Mouse (Mus musculus): ENCODE measurements around the gene Cdc40.

The Cdc40 gene

DNA sequence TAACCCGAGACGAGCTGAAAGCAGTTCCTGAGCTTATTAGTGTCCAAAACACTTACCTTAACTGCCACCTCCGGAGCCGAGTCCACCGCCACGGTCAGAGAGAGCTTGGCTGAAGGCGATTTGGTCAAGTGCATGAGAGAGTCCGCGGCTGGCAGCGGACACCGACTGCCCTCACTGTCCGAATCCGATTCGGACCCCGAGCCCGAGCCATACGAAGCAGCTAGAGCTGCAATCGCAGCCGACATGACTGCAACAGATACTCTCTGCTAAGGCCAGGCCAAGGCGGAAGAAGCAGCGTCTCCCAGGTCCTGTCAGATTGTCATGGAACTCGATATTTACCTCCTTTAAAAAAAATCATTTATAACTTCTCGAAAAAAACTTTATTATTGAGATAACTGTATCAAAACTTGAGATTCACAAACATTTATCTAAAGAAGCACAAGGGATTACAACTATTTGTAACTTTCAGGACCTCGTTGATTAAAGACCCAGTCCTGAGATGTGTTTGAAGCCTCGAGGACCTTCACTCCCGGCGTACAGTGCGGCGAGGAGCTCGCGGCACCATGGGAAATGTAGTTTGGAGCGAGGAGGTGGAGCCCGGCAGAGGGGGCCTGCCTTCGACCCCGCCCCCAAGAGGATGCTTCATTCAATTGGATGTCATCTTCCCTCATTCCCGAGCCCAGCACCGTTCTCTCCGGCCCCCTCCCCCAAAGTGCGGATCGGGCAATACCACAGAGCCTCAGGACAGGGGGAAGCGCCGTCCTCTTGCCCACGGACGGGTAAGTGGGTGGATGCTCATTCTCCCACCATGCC is at the start of gene Cdc40, which contains the start of gene Wasf1:
Gene Cdc40, minus strand, starts transcription at position 481 of the 813 bp plus-strand sequence.
Gene Wasf1, plus strand, starts transcription at position 645 of the 813 bp plus-strand sequence.
- peak; percentile 98 to 99 for DNase-seq

DNA sequence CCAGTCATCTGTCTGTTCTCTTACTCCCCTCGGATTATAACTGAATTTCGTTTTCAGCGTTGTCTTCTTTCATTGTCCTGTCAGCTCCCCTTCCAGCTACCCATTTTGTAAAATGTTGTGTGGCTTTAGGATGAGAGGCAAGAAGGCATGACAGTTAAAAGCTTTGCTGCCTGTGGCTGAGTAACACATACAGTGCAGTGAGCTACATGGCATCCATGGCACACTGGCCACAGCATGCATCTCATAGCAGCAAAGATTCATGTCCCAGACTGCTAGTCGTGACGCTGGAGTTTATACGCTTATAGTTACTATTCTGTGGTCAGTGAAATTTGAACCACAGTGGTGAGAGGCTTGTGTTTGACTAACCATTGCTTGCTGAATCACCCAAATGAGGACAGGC is 36.4 kb upstream of the Cdc40 start:
- DNase-seq = no peak

DNA sequence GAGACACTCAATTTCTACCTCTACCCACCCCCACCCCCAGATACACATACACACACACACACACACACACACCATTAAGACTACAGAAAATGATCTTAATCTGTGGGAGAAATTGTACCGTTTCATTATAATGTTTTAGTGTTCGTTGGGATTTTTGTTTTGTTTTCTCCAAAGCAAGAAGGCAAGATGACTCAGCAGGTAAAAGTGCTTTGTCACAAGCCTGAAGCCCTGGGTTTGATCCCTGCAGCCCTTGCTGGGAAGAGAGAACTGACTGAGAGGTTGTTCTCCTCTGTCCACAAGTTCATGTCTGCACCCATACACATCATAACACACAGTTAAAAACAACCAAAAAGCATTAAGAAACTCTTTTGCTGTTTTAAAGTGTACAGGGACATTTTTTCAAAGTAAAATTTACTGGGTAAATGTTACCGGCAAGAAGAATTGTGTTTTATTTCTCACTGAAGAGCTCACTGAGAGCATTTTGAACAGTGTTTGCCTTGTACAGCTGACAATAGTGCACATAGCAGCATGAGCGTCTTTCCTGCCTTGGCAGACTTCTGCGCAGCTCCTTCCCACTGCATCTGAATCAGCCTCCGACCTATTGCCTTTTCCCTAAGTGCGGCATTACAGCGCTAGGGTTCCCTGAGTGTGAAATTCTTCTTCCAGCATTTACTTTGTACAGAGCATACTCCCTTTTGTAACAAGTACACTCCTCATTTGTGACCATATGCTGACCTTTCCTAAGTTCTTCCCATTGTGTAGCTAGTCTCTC is 35.7 kb upstream of the Cdc40 start:
- DNase-seq = no peak

GRCm38 (mm10) chr10:40915240-40915639 is 32.1 kb upstream of the Cdc40 start:
- DNase-seq = peak in 1 of 2 experiments; percentile 56

- no peak for DNase-seq
Measured at GRCm38 (mm10) chr10:40910811-40911210, 27.7 kb upstream of the Cdc40 start.

DNA sequence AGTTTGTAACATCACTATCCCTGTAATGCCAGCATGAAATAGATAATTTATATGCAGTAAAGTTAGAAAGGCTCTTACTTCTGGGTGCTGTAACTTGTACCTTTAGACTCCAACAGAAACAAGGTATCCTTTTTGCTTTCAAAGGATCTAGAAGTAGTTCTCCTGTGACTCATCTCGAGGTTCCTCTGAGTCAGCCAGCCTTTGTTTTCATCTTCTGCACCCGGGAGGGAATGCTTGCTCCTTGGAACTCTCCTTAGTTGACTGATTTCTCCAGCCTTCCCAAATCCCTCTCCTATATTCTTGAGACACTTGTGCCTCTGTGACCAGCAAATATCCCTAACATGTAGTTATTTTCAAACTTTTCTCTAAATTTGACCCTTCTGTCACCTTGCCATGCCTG is 25.5 kb upstream of the Cdc40 start:
- no peak for DNase-seq

GRCm38 (mm10) chr10:40906802-40907201 is 23.7 kb upstream of the Cdc40 start:
- DNase-seq = no peak

- peak in 1 of 2 experiments; percentile 54 for DNase-seq
Measured at GRCm38 (mm10) chr10:40906131-40906530, 23.0 kb upstream of the Cdc40 start.

DNA sequence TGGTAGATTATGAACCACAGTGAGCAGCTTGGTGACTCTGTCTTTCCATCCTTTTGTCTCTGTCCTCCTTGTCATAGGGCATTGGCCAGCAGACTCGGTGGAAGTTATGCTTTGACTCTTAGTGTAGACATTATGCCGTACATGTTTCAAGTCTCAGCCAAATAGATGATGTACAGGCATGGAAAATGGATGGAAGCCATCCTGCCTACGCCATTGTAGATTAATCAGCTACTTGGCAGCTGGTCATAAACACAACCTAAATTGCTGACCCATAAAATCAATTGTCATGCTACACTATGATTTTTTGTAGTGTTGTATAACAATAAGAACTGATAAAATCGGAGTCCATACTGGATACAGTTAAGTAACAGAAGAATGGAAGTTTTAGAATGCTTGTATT is 18.7 kb upstream of the Cdc40 start:
- DNase-seq = no peak

DNA sequence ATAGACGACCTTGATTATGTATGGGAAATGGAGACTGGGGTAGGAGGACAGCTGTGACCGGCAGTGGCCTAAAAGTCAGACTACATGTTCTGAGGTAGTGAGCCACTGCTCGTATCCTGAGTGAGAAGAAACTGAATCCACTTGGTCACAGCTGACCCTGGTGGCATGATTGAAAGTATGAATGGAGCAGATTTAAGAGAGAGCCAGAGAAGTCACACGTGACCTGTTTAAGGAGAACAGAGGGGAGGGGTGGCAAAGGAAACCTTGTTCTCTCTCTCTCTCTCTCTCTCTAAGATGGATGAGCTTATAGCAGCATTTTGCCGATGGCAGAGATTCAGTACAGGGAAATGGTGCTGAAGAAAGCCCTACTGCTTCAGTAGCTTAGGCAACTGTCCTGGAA is 13.5 kb upstream of the Cdc40 start:
- no peak for DNase-seq

DNA sequence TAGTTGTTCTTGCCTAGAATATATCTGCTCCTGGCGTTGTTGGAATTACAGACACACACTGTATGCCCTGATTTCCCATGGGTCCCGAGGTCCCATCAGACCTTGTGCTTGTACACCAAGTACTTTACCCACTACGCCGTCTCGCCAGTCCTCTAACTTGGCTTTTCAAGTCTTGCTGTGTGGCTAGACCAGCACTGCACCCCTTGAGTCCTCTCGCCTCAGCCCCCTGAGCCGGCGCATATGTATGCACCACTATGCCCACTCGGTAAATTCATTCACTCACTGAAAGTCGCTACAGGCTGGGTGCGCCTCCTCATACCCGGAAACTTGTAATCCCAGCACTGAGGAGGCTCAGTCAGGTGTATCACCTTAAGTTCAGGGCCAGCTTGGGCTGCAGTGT is 12.7 kb upstream of the Cdc40 start:
- no peak for DNase-seq

DNA sequence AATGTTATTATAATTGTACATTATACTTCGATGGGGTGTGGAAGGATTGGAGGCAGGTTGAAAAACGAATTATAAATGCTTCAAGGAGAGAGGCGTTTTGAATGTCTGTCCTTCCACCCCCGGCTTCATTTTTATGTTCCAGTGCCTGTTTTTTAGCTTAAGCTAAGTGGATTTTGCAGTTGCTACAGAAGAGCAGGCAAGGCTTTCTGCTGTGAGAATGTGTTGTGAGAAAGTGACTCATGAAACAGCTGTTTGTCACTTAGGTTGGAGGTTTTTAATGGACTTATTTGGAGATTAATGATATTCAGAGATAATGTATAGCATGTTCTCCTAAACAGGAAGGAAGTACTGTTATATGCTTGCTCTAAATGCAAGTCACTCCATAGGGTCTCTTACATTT is 6.0 kb upstream of the Cdc40 start:
- DNase-seq = no peak

- DNase-seq = no peak
Measured at GRCm38 (mm10) chr10:40887316-40887715, 4.2 kb upstream of the Cdc40 start.

DNA sequence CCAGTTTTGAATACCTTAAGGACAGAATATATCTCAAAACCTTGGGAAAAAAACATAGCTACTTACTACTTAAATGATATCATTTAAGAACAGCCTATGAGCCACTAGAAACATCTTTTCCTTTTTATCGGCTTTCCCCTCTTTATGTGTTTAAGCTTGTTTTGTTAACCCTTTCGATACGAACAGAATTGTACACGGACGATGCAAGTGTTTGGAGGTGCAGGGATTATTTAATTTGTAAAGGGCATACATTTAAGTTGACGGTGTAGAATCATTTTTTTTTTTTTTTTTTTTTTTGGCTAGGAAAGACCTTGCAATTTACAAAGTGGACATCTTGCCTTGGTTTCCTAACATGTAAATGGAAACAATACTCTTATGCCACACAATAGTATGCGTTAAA is 2.3 kb upstream of the Cdc40 start:
- no peak for DNase-seq

DNA sequence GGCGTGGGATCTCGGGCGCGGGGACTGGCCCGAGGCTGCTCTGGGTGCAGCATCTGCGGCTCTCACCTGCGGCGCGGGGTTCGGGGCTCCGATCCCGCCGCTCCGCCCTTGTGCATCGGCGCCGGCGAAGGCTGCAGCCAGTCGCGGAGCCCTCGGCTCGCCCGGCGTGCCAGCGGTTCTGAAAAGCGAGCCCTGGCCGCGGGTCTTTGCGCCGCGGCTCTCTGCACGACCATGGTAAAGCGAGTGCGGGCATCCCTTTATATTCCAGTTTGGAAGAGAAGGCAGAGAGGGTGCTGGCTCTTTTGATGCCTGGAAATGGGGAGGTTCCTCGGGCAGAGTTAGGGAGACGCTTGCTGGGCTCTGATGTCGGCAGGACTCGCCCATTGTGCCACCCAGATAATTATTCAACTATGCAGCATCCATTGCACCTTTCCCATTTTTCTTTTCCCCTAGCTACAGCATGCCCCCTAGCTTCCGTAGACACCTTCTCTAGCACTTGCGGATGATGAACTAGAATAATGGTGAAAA is 1.2 kb upstream of the Cdc40 start:
- DNase-seq = peak; percentile 73 to 80

- DNase-seq = peak in 1 of 2 experiments; percentile 91
Measured at GRCm38 (mm10) chr10:40883644-40884278, 650 bp upstream of the Cdc40 start.

- DNase-seq = no peak
Measured at GRCm38 (mm10) chr10:40882333-40882732, 778 bp downstream of the Cdc40 start.

DNA sequence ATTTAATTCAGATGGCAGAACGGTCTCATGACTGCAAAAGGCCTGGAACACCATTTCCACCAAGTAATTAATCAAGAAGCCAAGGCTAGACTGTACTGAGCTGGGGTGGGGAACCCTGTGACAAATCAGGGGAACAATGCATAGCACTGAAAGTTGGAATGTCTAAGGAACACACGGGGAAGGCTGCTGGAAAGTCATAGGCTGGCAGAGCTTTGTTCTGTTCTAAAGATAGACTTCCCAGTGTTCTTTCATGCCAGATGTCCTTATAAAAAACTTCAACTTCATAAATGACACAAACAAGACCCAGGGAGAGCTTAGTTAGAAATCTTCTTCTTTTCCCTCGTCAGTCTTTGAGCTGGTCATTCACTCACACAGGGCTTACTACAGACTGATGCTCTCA is 1.9 kb downstream of the Cdc40 start:
- DNase-seq = no peak

- no peak for DNase-seq
Measured at GRCm38 (mm10) chr10:40879969-40880368, 3.1 kb downstream of the Cdc40 start.

DNA sequence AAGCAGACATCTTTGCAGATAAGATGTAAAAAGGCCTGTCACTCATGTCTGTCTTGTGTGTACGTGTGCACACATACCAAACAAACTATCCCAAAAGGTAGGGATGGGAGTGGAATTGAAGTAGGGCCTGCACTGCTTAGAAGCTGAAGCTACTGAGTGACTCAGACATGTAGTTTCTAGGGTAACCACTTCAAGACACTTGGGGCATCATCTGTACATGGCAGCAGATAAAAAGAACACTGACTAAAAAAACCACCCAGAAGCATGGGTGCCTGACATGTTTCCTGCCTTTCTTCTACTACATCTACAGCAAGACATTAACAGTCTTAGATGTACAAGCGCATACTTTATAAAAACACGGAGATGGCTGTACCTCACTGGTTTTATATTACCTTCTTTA is 4.9 kb downstream of the Cdc40 start:
- no peak for DNase-seq

DNA sequence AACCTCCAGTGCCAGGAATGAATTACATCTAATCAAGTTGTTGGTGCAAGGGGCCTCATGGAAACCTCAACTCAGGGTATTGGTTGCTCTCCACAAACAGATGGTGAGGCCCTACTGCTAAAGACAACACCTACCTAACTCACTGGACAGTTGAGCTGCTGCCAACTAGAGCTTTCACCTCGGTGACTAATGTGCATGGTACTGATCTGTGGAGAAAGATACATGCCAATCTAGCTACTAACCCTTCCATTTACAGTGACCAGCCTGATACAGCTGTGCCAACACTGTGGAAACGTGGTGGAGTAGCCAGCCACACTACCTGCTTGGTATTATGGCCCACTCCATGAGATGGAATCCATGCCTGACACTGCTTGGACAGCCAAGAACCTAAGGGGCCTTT is 11.1 kb downstream of the Cdc40 start:
- DNase-seq = peak; percentile 71 to 84

DNA sequence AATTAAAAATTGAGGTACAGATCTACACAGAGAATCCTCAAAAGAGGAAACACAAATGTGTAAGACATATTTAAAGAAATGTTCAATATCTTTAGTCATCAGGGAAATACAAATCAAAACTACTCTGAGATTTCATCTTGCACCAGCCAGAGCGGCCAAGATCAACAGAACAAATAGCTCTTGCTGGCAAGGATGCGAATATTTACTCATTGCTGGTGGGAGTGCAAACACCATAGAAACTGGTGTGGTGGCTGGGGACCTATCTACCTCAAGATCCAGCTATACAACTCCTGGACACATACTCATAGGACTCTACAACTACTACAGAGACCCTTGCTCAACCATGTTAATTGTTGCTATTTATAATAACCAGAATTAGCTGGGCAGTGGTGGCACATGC is 11.8 kb downstream of the Cdc40 start:
- no peak for DNase-seq

- DNase-seq = peak; percentile 55 to 59
Measured at GRCm38 (mm10) chr10:40868081-40868480, 15.0 kb downstream of the Cdc40 start.
